Mouse (Mus musculus) C2C12 (cell line): ENCODE measurements around the gene Enox1. TPM values are rescaled to one million over a fixed set of nuclear protein-coding genes. Genes with fewer than 3 reads are reported as not detected.

Source experiments
- H3K27me3 ChIP-seq: one replicate; pipeline ENCODE4 v1.6.1; 2011; ENCODE audit not compliant: control insufficient read depth, insufficient read depth, insufficient read length
- H3K36me3 ChIP-seq: one replicate; pipeline ENCODE4 v1.6.1; 2011; ENCODE audit not compliant: control insufficient read depth, insufficient read depth
- H3K4me3 ChIP-seq: one replicate; pipeline ENCODE4 v1.5.1; 2011; ENCODE audit warnings: mild to moderate bottlenecking, control low read depth; ENCODE audit not compliant: poor library complexity, insufficient read depth, severe bottlenecking
- H3K79me2 ChIP-seq: one replicate; pipeline ENCODE4 v1.6.1; 2011; ENCODE audit not compliant: control insufficient read depth, insufficient read depth
- H3K79me3 ChIP-seq: one replicate; pipeline ENCODE4 v1.6.1; 2011; ENCODE audit warnings: low read depth, control low read depth
- H3ac ChIP-seq: one replicate; pipeline ENCODE3; 2011; ENCODE audit warnings: low read depth; ENCODE audit not compliant: control insufficient read depth, insufficient read length
- CEBPB ChIP-seq: IDR thresholded peaks from one replicate; pipeline ENCODE4 v1.6.1; 2011; ENCODE audit warnings: low read depth, mild to moderate bottlenecking, control low read depth, moderate library complexity
- CTCF ChIP-seq: IDR thresholded peaks from one replicate; pipeline ENCODE4 v1.5.1; 2011; ENCODE audit not compliant: control insufficient read depth, insufficient read depth, insufficient read length
- FOSL1 ChIP-seq: IDR thresholded peaks from one replicate; pipeline ENCODE4 v1.8.0; 2011; ENCODE audit warnings: mild to moderate bottlenecking, low read length; ENCODE audit not compliant: poor library complexity, insufficient read depth, severe bottlenecking
- MAX ChIP-seq: IDR thresholded peaks from one replicate; pipeline ENCODE4 v1.6.1; 2011; ENCODE audit warnings: mild to moderate bottlenecking, control low read depth
- MYOD1 ChIP-seq: IDR thresholded peaks from one replicate; pipeline ENCODE4 v1.6.1; 2011; ENCODE audit warnings: low read depth; ENCODE audit not compliant: control insufficient read depth, insufficient read length
- MYOG ChIP-seq: IDR thresholded peaks from one replicate; pipeline ENCODE4 v1.6.1; 2011; ENCODE audit not compliant: control insufficient read depth, insufficient read length; ENCODE audit errors: extremely low read depth
- USF1 ChIP-seq: IDR thresholded peaks from one replicate; pipeline ENCODE4 v1.6.1; 2011; ENCODE audit warnings: low read depth, mild to moderate bottlenecking, control low read depth, moderate library complexity
- polyA plus RNA-seq: library from polyadenylated mRNA; unstranded; fragments of >200 nt; fragmentation: generic; extraction: Trizol; gene quantifications from one replicate; pipeline ENCODE4 v1.2.1, GENCODE M21; 2012; ENCODE audit warnings: missing spikeins

Gene Enox1
- polyA plus RNA-seq, 1 experiment = 0.75 TPM

GRCm38 (mm10) chr14:77377439-77377838 lies 220.9 kb downstream of the Enox1 start:
- TF ChIP-seq MYOG = no peak
- TF ChIP-seq FOSL1 = no peak
- no peak for TF ChIP-seq CEBPB
- no peak for TF ChIP-seq MAX
- TF ChIP-seq CTCF = no peak
- no peak for TF ChIP-seq USF1
- TF ChIP-seq MYOD1 = no peak
- H3K4me3 ChIP-seq = no peak overlapping the region
- no peaks in the 10 kb centered on the region for H3K27me3 ChIP-seq

DNA sequence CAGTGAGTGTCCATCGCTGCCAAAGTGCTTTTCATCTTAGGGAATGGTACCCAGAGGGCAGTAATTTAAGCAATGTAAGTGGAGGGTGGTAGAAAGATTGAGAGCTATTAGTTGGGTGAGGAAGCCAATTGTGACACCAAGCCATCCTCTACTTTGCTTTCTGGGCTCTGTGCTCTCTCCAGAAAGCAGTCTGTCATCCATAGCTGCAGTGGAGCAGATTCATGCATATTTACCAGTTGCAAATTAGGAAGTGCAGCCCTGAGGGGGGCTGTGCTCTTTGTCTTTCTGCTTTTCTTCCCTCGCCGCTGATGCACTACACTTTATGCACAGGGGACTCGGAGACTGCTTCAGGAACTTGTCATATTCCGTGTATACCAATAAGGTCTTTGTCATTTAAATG lies 221.3 kb downstream of the Enox1 start:
- no peak overlapping the region for H3K4me3 ChIP-seq
- H3K27me3 ChIP-seq = no peaks in the 10 kb centered on the region
- no peak overlapping the region for H3ac ChIP-seq
- H3K79me3 ChIP-seq = no peaks in the 10 kb centered on the region
- H3K36me3 ChIP-seq = no peaks in the 10 kb centered on the region
- no peaks in the 10 kb centered on the region for H3K79me2 ChIP-seq
- TF ChIP-seq MYOD1 (no peak), USF1 (no peak), CTCF (no peak), MAX (no peak), CEBPB (no peak), FOSL1 (no peak)

More at GRCm38 (mm10) chr14:77377439-77377838, 220.9 kb downstream of the Enox1 start:
- no peaks in the 10 kb centered on the region for H3K79me3 ChIP-seq
- H3K79me2 ChIP-seq = no peaks in the 10 kb centered on the region
- no peak overlapping the region for H3ac ChIP-seq
- H3K36me3 ChIP-seq = no peaks in the 10 kb centered on the region

DNA sequence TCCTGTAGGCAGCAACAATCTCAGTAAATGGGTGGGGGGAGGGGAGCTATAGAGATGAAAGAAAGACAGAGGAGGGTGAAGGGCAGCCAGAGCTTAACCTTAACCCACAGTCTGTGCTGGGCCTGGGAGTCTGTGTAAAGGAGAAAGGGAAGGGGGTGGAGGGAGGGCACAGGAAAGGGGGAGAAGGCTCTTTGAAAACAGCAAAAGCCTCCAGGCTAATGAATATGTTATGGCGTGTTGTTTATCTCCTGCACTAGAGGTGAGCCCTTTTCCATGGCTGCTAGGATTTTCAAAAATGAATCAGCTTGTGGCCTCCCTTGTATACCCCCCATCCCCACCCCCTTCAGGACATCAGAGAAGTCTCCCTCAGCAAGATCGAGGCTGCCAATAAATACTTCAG lies 225.0 kb downstream of the Enox1 start:
- no peaks in the 10 kb centered on the region for H3K79me3 ChIP-seq
- no peak overlapping the region for H3ac ChIP-seq
- no peak overlapping the region for H3K4me3 ChIP-seq
- no peaks in the 10 kb centered on the region for H3K27me3 ChIP-seq
- TF ChIP-seq MYOD1 (no peak), CTCF (no peak), MYOG (no peak), USF1 (no peak), MAX (no peak), CEBPB (no peak), FOSL1 (no peak)
- no peaks in the 10 kb centered on the region for H3K79me2 ChIP-seq
- H3K36me3 ChIP-seq = no peaks in the 10 kb centered on the region

DNA sequence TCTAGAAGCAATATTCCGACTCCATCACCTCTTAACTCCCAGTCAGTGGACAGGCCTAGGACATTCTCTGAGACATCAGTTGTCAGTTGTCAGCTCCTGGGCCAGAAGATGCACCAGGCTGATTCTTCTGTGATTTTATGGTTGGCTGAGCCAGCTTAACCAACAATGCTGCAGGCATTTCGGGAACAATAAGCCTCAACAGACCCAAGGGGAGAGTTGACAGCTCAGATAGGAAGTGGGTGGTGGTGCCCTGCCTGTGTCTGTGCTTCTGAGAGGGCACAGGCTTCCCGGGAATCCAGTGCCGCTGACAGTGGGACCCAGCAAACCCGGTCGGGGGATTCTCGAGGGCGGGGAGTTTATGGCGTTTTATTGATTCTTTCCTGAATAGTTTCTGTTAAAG lies 229.1 kb downstream of the Enox1 start:
- Histone ChIP-seq H3ac (no peak overlapping the region), H3K79me3 (no peaks in the 10 kb centered on the region), H3K79me2 (no peaks in the 10 kb centered on the region)

DNA sequence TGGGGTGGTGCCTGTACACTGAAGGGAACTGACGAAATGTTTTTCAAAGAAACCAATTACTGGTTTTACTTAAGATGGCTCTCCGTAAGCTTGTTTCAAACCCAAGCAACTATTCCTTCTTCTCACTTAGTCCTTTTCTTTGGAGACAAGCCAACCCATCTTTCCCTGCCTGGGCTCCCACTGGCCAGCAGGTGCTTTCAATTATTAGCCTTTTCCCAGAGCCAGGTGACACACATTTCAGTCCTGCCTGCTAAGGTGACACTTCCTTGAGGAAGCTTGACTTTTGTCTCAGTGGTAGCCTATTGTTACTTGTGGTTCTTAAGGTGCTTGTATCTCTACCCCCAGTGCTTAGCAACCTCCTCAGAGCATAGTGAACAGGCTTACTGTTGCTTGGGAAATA lies 231.3 kb downstream of the Enox1 start:
- Histone ChIP-seq H3K4me3 (no peak overlapping the region), H3K79me2 (no peaks in the 10 kb centered on the region), H3K36me3 (no peaks in the 10 kb centered on the region), H3ac (no peak overlapping the region), H3K27me3 (no peaks in the 10 kb centered on the region), H3K79me3 (no peaks in the 10 kb centered on the region)
- no peak for TF ChIP-seq MYOG
- no peak for TF ChIP-seq USF1
- no peak for TF ChIP-seq MAX

More for the DNA sequence above, 229.1 kb downstream of the Enox1 start:
- TF ChIP-seq MYOG (no peak), CTCF (no peak), CEBPB (no peak), FOSL1 (no peak), MYOD1 (no peak), MAX (no peak), USF1 (no peak)
- Histone ChIP-seq H3K4me3 (no peak overlapping the region), H3K36me3 (no peaks in the 10 kb centered on the region), H3K27me3 (no peaks in the 10 kb centered on the region)

DNA sequence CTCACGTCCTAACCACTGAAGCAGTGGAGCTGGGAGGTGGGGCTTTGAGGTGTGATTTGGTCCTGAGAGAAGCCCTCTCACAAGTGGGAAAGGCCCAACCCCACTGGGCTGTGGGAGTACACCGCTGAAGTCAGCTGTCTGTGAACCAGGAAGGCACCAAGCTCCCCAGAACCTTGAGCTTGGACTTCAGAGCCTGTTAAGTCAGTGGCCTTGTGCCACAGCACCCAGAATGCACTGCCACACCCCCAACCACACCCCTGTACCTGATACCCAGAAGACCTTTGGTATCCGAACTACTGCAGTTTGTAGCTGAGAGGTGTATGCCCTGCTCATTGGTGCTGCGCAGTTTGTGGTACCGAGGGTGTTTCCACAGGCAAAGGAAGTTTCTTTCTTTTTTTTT lies 232.7 kb downstream of the Enox1 start:
- TF ChIP-seq CTCF = no peak
- TF ChIP-seq CEBPB = no peak
- TF ChIP-seq MYOD1 = no peak
- no peak for TF ChIP-seq FOSL1
- TF ChIP-seq MAX = no peak
- no peak for TF ChIP-seq USF1
- TF ChIP-seq MYOG = no peak
- Histone ChIP-seq H3K79me2 (no peaks in the 10 kb centered on the region), H3K27me3 (no peaks in the 10 kb centered on the region), H3ac (no peak overlapping the region), H3K79me3 (no peaks in the 10 kb centered on the region), H3K36me3 (no peaks in the 10 kb centered on the region), H3K4me3 (no peak overlapping the region)
